Mouse (Mus musculus) G1E (cell line): ENCODE data around the gene Tmprss3. TPM values are rescaled to one million over a fixed set of nuclear protein-coding genes. Genes with fewer than 3 reads are reported as not detected.

ENCODE experiments used
- ATAC-seq: 2 replicates; pipeline ENCODE4 v1.8.0; 2016; ENCODE audit warnings: mild to moderate bottlenecking; ENCODE audit not compliant: insufficient number of reproducible peaks, poor library complexity, low FRiP score, severe bottlenecking; ENCODE audit errors: extremely low read depth
- DNase-seq: peaks from one replicate; pipeline ENCODE4 v3.0.0; 2012; ENCODE audit warnings: low spot score
- H3K27me3 ChIP-seq: 2 replicates; pipeline ENCODE4 v1.6.1; 2012; ENCODE audit warnings: mild to moderate bottlenecking, low read length, inconsistent platforms; ENCODE audit not compliant: insufficient read depth
- H3K36me3 ChIP-seq: replicated peaks from 2 replicates; pipeline ENCODE3; 2012; ENCODE audit warnings: mild to moderate bottlenecking, inconsistent platforms
- H3K4me1 ChIP-seq: 2 replicates; pipeline ENCODE4 v1.6.1; 2012; ENCODE audit warnings: low read depth, low read length, inconsistent platforms, mixed read lengths; ENCODE audit not compliant: insufficient read depth
- H3K4me3 ChIP-seq: 2 replicates; pipeline ENCODE4 v1.5.1; 2012; ENCODE audit warnings: low read depth, mild to moderate bottlenecking, inconsistent platforms, low read length, moderate library complexity, mixed read lengths
- H3K9me3 ChIP-seq: replicated peaks from 2 replicates; pipeline ENCODE4 v1.6.1; 2012; ENCODE audit warnings: inconsistent platforms
- CTCF ChIP-seq: IDR thresholded peaks from 2 replicates; pipeline ENCODE4 v1.5.1; 2012; ENCODE audit warnings: low read depth, low read length, inconsistent platforms, mixed read lengths
- GATA1 ChIP-seq: IDR thresholded peaks from 2 replicates; pipeline ENCODE4 v1.6.1; 2012; ENCODE audit warnings: borderline replicate concordance, low read length, inconsistent platforms, mixed read lengths
- GATA2 ChIP-seq: IDR thresholded peaks from 2 replicates; pipeline ENCODE4 v1.6.1; 2012; ENCODE audit warnings: low read depth, low read length, inconsistent platforms, borderline replicate concordance
- POLR2AphosphoS5 ChIP-seq: IDR thresholded peaks from 2 replicates; pipeline ENCODE4 v1.6.1; 2012; ENCODE audit warnings: low read depth, low read length, inconsistent platforms; ENCODE audit not compliant: insufficient replicate concordance
- TAL1 ChIP-seq: conservative IDR thresholded peaks from 2 replicates; pipeline ENCODE4 v1.6.1; 2012; ENCODE audit warnings: low read depth, low read length, inconsistent platforms, mixed read lengths
- polyA plus RNA-seq: library from polyadenylated mRNA; stranded (reverse); fragments of >175 nt; gene quantifications from 2 replicates; pipeline ENCODE4 v1.2.3, GENCODE M21; 2012
- total RNA-seq, 2 experiments: library from RNA; stranded (forward) in 1 of 2; stranded (reverse) in 1 of 2; fragments of 200-1000 nt in 1 of 2; fragments of >200 nt in 1 of 2; fragmentation: Nextera tagmentation in 1 of 2; gene quantifications; 2 replicates each; pipeline ENCODE4 v1.2.3; 2014 to 2017

Tmprss3 gene
- total and polyA plus RNA-seq, 3 experiments: not detected

DNA sequence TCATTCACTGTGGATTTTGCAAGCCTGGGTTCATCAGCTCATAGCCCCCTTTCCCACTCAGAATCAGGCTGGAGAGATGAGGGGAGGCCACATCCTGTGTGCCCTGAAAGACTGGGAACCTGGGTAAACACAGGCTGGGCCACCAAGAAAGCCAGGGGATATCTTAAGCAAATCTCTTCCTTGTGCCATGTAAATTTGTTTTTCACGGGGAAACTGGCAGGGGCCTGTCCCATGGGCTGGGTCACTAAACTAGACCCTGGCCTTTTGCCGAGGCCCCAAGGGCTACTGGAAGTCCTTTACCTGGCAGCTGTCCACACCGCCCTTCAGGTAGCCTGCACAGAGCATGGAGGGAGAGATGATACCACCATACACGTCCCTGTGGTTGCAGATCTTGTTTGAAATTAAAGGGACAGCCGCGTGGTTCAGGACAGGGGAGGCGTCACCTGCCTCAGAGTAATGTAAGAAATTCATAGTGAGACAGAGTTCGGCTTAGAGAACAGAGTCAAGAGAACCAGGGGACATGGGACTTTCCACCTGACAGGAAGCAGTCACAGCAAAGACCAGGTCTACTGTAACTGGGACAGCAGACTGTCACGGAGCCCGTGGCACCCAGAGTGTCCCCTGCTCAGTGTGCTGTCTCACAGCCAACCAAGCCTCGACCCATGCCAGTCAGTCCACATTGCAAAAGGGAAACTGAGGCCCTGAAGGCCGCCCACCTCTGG is 14.3 kb downstream of the Tmprss3 start:
- TF ChIP-seq POLR2AphosphoS5 (no peak), GATA2 (no peak), CTCF (no peak), GATA1 (no peak), TAL1 (no peak)
- no peak overlapping the region for H3K4me3 ChIP-seq
- DNase-seq (no peak), ATAC-seq (no peak)
- no peaks in the 10 kb centered on the region for H3K36me3 ChIP-seq
- no peaks in the 10 kb centered on the region for H3K27me3 ChIP-seq
- no peaks in the 10 kb centered on the region for H3K4me1 ChIP-seq
- H3K9me3 ChIP-seq: peaks cover 94% of the 10 kb centered on the region

DNA sequence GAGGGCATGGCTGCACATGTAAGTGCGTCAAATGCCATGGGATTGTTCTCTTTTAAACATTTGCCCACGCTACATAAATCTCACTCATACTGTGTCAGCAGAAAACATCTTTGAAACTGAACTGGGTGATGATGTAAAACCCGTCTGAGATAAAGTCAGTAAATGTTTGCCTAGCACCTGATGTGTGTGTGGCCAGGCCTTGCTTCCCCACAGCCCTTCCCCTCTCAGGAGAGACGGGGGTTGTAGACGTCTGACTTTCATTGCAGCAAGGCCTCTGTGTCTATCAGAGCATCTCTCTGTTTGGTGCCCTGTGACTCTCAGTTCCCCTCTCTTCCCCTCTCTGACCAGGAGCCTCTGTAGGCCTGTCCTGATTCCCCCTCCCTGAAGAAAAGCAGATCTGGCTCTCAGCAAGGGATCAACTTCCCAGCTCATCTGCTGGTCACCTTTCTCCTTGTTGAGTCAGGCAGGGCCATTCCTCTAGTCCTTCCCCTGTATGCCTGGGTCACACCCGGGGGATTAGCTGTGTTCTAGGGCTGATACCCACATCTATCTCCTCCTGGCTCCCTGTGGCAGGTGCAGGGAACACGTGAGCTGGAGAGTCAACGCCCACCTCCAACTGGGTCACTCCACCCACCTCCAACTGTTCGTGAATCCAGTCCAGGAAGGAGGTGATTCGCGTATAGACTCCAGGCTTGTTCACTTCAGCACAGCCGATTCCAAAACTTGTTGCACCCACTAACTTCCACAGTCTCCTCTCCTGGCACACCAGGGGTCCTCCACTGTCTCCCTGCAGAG is 15.4 kb downstream of the Tmprss3 start:
- Histone ChIP-seq H3K4me1 (no peaks in the 10 kb centered on the region), H3K4me3 (no peak overlapping the region), H3K27me3 (no peaks in the 10 kb centered on the region), H3K9me3 (peaks cover 94% of the 10 kb centered on the region), H3K36me3 (no peaks in the 10 kb centered on the region)
- DNase-seq (no peak), ATAC-seq (no peak)
- no peak for TF ChIP-seq TAL1
- no peak for TF ChIP-seq GATA1
- no peak for TF ChIP-seq POLR2AphosphoS5
- TF ChIP-seq GATA2: no peak
- no peak for TF ChIP-seq CTCF

DNA sequence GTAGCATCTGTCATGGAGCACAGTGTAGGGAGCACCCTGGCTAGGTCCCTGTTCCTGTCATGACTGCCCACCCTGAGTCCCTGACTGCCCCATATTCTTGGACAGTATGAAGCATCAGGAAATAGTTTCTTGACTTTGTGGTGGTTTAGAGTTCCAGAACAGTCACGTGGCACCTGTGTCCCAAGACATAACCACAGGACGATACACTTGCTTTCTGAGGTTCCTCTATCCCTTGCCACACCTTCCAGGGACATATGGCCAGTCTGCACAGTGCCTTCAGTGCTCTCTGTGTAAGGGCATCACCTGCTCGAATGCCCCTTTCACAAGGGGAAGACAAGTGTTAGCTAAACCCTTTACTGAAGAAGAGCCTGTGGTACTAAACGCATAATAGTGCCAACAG is 17.3 kb downstream of the Tmprss3 start:
- H3K9me3 ChIP-seq: peaks cover 91% of the 10 kb centered on the region
- ATAC-seq (no peak), DNase-seq (no peak)
- TF ChIP-seq GATA2 (no peak), GATA1 (no peak), CTCF (no peak)
- H3K4me1 ChIP-seq: no peaks in the 10 kb centered on the region
- no peaks in the 10 kb centered on the region for H3K27me3 ChIP-seq
- no peaks in the 10 kb centered on the region for H3K36me3 ChIP-seq
- no peak overlapping the region for H3K4me3 ChIP-seq

DNA sequence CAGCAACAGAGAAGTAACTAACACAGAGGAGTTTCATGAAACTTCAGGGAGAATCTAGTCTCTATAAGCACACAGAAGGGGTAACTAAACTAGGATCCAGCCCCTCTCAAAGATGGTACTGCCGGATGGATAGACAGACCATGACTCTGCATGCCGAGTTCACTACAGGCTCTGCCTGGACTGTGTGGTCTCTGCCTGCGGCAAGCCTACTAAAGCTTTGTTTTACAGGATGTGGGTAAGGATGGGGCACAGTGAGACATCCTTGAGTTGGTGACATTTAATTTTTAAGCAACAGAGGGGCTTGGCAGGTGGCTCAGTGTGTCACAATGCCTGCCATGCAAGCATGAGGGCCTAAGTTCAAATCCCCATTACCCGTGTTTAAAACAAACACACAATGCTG is 22.5 kb downstream of the Tmprss3 start:
- no peak for ATAC-seq
- Histone ChIP-seq H3K9me3 (peaks cover 70% of the 10 kb centered on the region), H3K27me3 (no peaks in the 10 kb centered on the region), H3K4me1 (no peaks in the 10 kb centered on the region), H3K4me3 (no peak overlapping the region), H3K36me3 (no peaks in the 10 kb centered on the region)
- no peak for DNase-seq
- TF ChIP-seq GATA1 (no peak), GATA2 (no peak), POLR2AphosphoS5 (no peak), TAL1 (no peak), CTCF (no peak)

DNA sequence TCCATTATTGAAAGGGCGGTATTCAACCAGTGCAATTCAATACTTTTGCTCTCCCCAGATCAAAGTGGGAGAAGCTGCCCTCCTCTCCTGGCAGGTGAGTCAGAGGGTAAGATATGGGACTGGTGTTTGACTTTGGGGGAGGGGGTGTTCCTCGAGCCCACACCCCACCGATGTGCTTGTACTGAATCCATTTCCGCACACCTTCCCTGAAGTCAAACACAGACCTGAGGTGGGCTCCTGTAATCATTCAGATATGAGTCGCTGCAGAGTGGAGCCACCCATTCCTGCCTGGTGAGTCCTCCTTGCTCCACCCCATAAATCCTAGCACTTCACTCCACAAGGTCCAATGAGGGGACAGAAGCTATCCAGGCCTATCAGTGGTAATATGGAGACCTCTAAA is 29.0 kb downstream of the Tmprss3 start:
- DNase-seq (no peak), ATAC-seq (no peak)
- Histone ChIP-seq H3K4me1 (no peaks in the 10 kb centered on the region), H3K27me3 (no peaks in the 10 kb centered on the region), H3K36me3 (no peaks in the 10 kb centered on the region), H3K9me3 (peaks cover 65% of the 10 kb centered on the region), H3K4me3 (no peak overlapping the region)
- TF ChIP-seq CTCF: no peak
- TF ChIP-seq GATA2: no peak
- TF ChIP-seq POLR2AphosphoS5: no peak
- TF ChIP-seq TAL1: no peak

DNA sequence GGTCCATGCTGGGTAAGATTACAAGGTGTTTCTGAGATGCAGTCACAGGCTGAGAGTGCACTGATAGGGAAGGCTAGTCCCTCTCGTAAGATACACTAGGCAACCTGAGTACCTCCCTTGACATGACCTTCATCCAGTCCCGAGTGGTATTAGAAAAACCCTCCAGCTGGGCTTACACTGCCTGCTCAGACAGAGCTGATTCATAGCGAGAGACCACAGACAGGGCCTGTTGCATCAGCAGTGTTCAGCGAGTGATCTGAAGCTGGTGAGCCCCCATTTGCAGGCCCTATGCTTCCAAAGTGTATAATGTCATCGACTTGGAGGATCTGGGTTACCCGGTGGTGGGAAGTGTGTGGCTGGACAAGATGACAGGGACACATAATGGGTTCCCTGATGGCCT is 33.6 kb downstream of the Tmprss3 start, which contains the start of gene Tff1:
Gene Tff1 (minus strand): TSS at position 151 of the 400 bp plus-strand sequence.
- no peaks in the 10 kb centered on the region for H3K4me1 ChIP-seq
- no peak for DNase-seq
- H3K9me3 ChIP-seq: peaks cover 90% of the 10 kb centered on the region
- no peaks in the 10 kb centered on the region for H3K27me3 ChIP-seq
- TF ChIP-seq CTCF (no peak), GATA1 (no peak), TAL1 (no peak), POLR2AphosphoS5 (no peak), GATA2 (no peak)
- no peak within 1 kb of the TSS for H3K4me3 ChIP-seq
- ATAC-seq: no peak
- no peaks in the 10 kb centered on the region for H3K36me3 ChIP-seq
